Mouse (Mus musculus): ENCODE data around the gene Aff3. TPM values are rescaled to one million over a fixed set of nuclear protein-coding genes. Genes with fewer than 3 reads are reported as not detected.

Aff3 gene
- total RNA-seq, 2 experiments from 2014 or later = 82.5 to 111 TPM

DNA sequence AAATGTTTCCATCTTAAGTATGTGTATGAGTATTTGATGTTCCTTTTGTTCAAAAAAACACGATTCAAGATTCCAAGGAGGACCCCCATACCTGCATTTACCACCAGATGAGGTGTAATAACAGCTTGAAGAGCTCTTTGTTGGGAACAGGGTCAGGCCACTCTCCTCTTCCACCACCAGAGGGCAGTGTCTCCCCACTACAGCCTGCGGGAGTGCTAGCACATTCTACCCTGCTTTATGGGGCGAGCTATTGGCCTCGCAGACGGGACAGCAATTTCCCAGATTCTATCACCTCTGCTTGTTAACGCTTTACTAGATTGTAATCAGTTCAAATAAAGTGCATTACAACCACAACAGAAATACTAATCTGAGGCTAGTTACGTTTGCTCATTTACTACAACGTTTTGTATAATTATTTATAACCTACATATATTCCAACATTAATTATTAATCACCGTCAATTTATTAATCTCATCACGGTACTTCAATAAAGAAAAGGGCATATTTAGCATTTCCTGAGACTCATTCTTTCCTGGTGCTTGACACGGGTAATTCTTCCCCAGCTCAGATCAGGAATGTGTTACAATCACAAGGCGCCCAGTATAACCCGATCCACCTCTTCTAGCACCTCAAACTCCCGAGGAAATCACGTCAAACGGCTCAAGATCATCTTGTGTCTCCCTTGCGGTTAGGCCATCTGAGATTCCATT lies 479.1 kb downstream of the Aff3 start:
- intact Hi-C loops (cut with DNase I) = loop anchor here (5.0 to 10.0 kb wide), 4 partner anchors 209 to 602 kb away; no protein-coding TSS in a partner anchor
- DNase-seq (ENCODE audit: low spot score in 2 of 2) = peak; percentile 68 to 81

DNA sequence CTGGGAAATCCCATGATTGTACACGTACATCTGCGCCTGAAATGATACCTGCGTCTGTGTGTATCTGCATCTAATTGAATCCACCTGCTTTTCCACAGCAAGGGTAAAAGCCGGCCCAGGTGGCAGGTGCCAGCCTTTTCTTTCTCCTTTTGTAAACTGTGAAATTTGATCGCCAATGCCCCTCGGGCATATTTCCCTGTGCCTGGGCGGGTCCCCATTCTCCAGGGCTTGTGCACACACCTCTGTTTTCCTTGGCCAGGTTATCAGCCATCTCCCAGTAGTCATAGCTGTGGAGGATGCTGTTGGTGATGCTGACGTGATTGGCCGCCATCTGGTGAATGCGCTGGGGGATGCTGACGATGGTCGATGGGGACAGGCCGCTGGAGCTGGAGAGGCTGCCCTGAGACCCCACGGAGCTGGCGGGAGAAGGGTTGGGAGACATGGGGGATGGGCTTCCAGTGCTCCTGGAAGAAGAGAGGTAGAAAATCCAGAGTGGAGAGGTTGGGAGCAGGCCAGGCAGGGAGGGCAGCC lies 483.7 kb downstream of the Aff3 start:
- intact Hi-C loops (cut with DNase I) = loop anchor here (10.0 kb wide), 2 partner anchors 214 to 454 kb away; no protein-coding TSS in a partner anchor
- no peak for DNase-seq (ENCODE audit: low spot score in 2 of 2)

DNA sequence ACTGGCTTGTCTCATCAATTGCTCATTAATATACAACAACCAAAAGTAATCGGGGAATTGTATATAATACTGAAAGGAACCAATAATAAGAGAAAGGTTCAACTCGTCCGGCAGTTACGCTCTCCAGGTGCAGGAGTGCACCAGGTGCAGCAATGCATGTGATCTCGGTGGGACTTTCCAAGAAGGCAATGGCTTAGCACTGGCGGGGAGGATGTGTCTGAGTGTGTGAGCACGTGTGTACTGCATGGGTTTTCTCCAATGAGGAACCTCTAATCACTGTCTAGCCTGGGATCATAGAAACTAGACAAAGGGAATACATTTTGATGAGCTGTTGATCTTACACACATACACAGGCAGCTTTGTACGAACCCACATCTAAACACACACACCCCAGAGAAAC lies 485.8 kb downstream of the Aff3 start:
- DNase-seq (ENCODE audit: low spot score in 2 of 2) = no peak
- intact Hi-C loops (cut with DNase I) = no loop called here

DNA sequence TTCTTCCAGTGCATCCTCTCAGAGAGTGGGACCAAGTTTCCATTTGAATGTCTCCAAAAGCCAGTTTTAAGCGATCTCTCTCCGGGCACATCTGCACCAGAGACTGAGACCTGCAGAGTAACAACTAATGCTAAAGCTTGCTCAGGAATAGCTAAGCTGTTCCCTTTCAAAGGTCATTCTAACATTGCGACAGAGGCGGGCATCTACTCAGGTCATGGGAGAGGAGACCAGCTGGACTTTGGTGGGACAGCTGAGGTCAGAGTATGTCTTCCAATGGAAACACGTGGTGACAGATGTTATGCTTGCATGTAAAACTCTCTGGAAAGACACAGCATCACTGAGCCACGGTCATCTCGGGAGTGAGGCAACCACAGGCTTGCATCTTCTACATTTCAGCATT lies 488.7 kb downstream of the Aff3 start:
- DNase-seq (ENCODE audit: low spot score in 2 of 2) = no peak
- intact Hi-C loops (cut with DNase I) = no loop called here

DNA sequence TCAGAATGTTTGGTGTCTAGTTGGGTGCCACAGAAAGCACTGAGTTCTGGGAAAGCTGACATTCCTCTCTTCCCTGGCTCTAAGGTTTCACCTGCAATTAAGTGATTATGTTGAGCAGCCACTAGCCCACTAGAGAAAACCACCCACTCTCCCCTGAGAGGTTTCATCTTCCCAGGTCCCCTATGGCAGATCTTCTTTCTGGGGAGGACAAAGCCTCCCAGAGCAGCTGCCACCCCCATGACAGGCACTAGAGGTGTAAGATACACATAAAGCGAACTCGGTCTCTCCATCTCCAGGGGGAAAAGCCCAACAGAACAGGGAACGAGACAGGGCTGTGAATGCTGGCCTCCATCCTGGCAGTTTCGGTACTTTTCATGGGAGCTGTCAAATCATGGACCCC lies 492.9 kb downstream of the Aff3 start:
- DNase-seq (ENCODE audit: low spot score in 2 of 2) = no peak
- intact Hi-C loops (cut with DNase I) = no loop called here

DNA sequence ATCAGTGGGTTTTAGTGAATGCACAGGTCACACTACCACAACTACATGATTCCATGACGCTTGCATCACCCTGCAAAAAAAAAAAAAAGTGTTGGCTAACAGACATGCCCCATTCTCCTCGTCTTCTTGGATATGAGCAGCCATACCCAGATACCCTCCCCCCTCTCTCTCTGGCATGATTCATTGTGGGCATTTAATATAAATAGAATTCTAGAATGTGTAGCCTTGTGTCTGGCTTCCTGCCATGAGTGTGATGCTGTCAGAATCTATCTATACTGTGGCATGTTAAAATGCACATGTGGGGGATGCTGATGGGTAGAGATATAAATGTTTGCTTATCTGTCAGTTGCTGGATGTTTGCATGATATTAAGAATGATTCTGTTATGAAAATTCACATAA lies 499.1 kb downstream of the Aff3 start:
- DNase-seq (ENCODE audit: low spot score in 2 of 2) = no peak
- intact Hi-C loops (cut with DNase I) = no loop called here

DNA sequence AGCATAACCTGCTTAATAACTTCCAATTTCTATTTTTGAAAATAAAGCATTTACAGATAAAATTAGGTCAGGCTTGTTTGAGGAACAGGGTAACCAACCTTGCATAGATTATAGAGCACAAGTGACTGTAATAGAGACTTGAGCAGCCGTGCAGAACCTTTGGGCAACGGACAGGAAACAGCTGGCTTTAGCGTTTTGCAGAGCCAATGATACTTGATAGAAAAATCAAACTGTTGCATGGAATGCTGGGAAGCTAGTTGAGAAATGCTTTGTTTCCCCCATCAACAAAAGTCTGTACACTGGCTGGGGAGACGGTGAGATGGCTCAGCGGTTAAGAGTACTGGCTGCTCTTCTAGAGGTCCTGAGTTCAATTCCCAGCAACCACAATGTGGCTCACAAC lies 514.7 kb downstream of the Aff3 start:
- no peak for DNase-seq (ENCODE audit: low spot score in 2 of 2)
- intact Hi-C loops (cut with DNase I) = no loop called here

DNA sequence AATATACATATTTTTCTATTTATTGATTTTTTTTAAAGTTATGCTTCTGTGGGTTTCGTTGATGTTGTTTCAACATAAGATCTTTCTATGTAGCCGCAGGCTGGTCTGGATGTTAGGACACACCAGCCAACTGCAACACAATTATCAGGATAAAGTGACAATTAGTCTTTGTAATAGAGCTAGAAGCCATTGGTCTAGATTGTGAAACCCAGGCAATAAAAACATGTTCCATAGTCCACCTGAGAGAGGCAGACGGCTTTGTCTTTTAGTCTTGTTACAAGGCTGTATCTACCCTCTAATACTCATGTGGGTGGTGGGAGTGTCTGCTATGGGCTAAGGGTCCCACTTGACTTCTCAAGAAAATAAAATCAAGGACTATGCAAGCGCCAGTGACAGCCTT lies 518.7 kb downstream of the Aff3 start:
- intact Hi-C loops (cut with DNase I) = no loop called here
- DNase-seq (ENCODE audit: low spot score in 2 of 2) = no peak

DNA sequence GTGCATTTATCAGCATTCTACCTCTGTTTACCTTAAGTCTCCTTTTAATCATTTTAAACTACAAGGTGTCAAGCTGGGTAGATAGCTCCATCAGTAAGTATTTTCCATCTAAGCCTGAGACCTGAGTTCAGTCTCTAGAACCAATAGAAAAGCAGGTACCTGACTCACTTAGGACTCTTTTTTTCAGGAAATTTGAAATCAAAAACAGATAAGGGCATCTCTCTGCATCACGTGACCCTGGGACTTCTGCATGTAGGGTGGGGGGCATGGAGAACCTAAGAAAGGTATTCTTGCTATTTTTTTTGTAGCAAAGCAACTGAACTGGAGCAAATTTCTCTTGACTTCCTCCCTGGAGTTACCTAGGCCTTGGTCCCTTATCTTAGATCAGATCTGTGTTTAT lies 523.4 kb downstream of the Aff3 start:
- DNase-seq (ENCODE audit: low spot score in 2 of 2) = no peak
- intact Hi-C loops (cut with DNase I) = no loop called here

DNA sequence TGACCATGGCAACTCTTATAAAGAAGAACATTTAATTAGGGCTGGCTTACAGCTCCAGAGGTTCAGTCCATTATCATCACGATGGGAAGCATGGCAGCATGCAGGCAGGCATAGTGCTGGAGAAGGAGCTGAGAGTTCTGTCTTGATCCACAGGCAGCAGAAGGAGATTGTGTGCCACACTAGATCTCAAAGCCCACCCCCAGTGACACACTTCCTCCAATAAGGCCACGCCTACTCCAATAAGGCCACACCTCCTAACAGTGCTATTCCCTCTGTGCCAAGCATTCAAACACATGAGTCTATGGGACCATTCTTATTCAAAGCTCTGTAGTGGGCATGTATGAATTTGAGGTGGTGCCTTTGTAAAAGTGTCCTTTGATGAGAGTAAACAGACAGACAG lies 523.8 kb downstream of the Aff3 start:
- no peak for DNase-seq (ENCODE audit: low spot score in 2 of 2)
- intact Hi-C loops (cut with DNase I) = no loop called here

DNA sequence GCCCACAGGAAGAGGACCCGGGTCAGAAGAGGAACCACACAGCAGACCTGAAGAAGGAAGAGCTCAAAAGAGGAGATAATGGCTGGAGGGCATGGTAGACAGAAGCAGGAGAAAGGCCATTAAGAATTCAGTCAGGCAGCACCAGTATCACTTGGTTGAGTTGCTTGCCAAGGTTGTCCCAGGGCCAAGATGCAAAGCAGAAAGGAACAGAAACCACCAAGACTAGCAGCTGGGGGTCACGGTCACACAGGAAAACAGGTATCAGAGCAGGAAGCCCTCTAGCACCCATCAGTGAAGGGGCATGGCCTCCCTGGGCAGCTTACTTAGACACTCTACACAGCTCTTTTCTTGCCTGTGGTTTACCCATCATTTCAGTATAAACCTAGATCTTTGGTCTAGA lies 525.4 kb downstream of the Aff3 start:
- DNase-seq (ENCODE audit: low spot score in 2 of 2) = no peak
- intact Hi-C loops (cut with DNase I) = no loop called here

DNA sequence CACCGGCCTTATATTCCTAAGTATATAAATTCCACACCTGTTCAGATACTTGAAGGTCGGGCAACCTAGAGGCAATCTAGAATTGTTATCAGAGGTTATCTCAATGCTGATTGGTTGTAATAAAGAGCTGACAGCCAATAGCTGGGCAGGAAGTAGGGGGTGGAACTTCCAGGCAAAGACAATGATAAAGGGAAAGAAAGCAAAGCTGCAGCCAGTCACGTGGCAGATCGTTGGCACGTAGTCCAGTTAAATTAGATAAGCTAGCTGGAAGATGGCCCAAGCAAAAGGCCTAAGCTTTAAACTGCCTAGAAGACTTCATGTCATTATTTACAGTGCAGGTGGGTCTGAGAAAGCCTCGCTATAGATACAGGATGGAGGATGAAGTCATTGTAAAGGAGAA lies 531.8 kb downstream of the Aff3 start:
- DNase-seq (ENCODE audit: low spot score in 2 of 2) = no peak
- intact Hi-C loops (cut with DNase I) = no loop called here

DNA sequence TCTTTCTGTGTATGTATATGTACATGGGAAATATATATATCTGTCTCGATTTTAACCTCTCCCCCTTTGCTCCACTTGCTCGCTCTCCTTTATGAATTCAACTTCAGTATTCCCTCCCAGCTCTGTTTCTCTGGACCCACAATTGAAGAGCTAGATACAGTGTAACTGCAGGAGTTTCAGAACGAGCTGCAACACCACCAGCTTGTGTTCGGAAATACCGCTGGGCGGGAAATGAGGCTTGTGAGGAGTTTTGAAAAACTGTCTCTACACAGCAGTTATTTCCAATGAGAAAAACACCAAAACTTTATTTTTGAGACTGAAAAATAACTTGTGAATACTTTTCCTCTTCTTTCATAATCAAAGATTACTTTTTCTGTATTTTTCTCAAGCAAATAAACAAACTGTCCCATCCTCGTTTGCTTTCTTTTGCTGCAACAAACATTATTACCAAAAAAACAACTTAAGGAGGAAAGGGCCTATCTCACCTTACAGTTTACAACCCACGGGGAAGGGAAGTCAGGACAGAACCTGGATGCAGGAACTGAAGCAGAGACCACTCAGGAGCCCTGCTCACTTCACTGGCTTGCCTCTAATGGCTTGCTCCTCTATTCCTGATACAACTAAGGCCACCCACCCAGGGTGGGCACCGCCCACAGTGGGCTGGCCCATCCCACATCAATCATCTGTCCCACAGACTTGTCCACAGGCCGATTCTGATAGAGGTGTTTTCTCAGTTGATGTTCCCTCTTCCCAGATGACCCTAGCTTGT lies 533.9 kb downstream of the Aff3 start:
- intact Hi-C loops (cut with DNase I) = no loop called here
- DNase-seq (ENCODE audit: low spot score in 2 of 2) = no peak

DNA sequence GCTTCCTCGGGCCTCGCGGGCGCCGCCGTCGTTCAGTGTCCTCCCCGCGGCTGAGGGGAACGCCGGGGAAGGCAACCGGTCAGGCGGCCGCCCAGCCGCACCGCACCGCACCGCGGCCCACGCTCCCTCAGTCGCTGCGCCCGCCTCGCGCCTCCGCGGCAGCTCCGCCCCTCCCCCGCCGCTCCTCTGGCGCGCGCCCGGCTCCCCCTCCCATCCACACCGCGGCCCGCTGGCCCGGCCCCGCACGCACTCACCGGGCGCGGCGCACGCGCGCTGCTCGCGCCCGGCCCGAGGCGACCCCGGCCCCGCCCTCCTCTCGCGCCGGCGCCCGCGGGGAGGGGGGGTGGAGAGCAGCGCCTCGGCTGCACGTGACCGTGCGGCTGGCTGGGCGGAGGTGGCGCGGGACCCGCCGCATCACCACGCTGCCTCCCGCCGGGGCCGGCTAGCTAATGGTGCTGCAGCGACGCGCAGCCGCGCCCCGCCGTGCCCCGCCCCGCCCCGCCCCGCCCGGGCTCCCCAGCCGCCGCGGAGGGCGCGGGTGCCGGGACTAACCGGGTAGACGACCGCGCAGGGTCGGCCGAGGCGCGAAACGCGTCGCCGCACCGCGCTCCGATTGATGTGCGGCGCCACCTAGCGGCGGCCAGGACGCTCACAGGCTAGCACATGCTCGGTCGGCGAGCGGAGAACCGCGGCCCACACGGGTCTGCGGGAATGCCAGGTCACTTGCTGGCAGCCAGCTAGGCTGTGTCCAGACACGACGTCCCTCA lies 535.1 kb downstream of the Aff3 start, which contains the start of gene Rev1:
Gene Rev1, minus strand, starts transcription at position 301 of the 767 bp plus-strand sequence.
- intact Hi-C loops (cut with DNase I) = loop anchor here (2.0 kb wide), 1 partner anchor 131 kb away; the partner anchor contains the start of gene Eif5b
- DNase-seq (ENCODE audit: low spot score in 2 of 2) = peak; percentile 95 to 98

DNA sequence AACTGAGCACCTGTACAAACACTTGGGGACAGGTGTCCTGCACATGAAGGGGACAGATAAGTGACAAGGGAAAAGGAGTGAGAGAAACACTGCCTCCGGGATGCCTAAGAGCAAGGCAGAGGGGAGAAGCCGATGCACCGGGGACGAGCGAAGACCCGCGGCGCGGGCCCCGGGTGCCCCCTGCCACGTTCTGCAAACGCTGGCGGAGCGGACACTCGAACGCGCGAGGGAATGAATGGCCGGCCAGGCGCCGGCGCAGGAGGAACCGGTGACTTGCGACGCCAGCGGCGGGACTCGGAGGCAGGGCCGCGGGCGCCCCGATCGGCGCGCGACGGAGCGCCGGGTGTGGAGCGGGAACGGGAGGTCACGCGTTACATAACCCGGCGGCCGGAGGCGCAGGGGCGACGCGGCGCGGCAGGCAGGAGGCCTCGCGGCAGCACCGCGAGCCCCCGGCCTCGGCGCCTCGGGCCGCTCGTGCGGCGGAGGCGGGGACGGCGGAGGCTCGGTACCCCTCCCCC lies 535.8 kb downstream of the Aff3 start:
- intact Hi-C loops (cut with DNase I) = loop anchor here (2.0 kb wide), 1 partner anchor 130 kb away; the partner anchor contains the start of gene Eif5b

More for the DNA sequence above, 535.8 kb downstream of the Aff3 start:
- DNase-seq (ENCODE audit: low spot score in 2 of 2) = peak in 1 of 2 experiments; percentile 58

Other genes starting within 250 kb of the Aff3 start
- gene Lonrf2, start 171.8 kb upstream of the Aff3 start, total RNA-seq (2021) = 100 to 1,000 TPM; 108 to 120 TPM
- gene Chst10, start 233.2 kb upstream of the Aff3 start, total RNA-seq (2021) = 10 to 100 TPM; 58.8 to 65.8 TPM